Mouse (Mus musculus) T-cell, adult 2 months (primary cell): Measurements from ENCODE around the gene Fmnl2.

Experiments
- DNase-seq: peaks from one replicate; pipeline ENCODE4 v3.0.0; 2022; ENCODE audit warnings: low spot score

Gene Fmnl2

DNA sequence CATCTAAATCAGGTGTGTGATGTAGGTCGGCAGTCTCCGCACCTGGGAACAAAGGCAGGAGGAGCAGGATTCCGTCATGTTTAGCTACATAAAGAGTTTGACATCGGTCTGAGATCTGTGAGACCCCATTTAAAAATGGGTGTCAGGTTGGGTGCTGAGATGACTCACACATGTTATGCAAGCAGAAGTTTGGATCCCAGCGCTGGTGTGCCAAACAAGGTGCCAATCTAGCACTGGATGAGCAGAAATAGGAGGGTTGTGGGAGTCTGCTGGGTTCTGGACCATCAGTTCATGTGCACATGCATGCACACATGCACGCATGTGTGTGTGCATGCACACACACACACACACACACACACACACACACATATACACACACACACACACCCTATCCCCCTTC is 129.4 kb downstream of the Fmnl2 start:
- DNase-seq, result no peak

DNA sequence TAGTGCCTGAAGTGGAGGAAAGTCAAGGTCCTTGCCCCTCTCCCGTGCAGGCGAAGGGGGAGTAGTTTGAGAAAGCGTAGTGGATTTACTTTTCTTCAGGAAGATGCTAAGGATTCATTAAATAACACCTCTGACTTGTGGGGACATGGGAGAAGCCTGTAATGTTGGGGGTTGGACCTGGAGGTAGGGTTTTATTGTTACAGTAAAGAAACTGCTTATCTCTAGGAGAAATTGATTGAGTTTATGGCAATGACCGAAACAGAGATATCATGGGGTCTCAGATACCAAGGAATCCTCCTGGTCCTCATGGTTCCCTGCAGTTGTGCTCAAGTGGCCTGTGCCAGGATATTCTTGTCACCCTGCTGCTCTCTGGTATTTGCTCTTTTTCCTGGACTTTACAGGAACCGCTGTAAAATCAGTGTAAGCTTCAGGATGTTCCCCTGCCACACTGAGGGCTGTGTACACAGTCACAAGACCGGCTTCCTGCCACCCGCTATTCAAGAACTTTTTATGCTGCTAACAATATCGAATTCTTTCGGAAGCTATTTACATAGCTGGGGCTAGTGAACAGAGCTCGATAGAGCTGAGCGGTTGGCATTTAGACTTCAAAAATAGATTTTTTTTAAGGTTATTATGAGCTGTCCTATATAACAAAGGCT is 130.1 kb downstream of the Fmnl2 start:
- DNase-seq, result no peak

DNA sequence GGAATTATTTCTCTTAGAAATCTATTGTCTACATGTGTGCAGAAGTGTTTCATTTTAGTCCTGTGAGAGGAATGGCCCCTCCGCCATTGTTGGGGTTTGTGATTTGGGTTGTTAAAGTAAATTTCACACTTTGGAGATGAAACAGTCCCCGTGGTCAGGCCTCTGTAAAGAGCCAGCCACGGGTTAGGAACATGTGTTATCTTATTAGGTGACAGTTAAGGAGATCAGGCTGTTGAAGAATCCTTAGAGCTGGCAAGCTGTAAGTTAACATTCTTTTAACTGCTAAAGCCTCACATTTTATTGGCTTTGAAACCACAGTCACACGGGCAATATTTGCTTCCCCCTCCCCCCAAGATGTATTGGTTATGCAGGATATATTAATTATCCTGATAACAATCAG is 131.7 kb downstream of the Fmnl2 start:
- no peak for DNase-seq

DNA sequence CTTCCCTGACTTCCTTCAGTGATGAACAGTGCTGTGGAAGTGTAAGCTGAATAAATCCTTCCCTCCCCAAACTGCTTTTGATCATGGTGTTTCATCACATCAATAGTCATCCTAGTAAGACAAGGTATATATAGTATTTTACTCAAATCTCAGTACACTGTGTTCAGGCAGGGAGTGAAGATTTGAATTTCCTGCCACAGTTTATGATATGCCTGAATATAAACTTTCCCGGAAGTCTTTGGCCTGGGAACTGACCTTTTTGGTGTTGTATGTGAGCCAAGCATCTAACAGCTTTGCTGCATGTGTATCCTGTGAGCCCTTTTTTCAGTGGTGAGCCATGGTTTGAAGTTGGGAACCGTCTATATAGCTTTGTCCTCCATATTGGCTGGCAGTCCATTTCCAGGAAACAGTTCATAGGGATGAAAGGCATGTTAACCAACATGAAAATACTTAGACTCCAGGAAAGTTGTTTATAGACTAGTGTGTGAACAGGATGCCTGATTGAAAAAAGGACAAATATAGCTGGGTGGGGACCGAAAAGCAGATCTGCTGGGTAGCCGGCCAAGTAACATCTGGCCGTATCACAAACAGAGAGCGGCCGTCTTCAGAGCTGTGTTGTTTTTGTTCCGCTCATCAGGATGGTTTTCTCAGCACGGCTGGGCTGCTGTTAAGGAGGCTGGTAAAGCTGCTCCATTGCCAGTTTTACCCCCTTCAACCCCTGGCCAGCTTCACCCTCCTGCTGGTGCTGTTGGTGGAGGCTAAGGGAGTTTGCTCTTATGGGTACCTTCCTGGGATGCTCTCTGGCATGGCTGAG is 133.4 kb downstream of the Fmnl2 start:
- no peak for DNase-seq

DNA sequence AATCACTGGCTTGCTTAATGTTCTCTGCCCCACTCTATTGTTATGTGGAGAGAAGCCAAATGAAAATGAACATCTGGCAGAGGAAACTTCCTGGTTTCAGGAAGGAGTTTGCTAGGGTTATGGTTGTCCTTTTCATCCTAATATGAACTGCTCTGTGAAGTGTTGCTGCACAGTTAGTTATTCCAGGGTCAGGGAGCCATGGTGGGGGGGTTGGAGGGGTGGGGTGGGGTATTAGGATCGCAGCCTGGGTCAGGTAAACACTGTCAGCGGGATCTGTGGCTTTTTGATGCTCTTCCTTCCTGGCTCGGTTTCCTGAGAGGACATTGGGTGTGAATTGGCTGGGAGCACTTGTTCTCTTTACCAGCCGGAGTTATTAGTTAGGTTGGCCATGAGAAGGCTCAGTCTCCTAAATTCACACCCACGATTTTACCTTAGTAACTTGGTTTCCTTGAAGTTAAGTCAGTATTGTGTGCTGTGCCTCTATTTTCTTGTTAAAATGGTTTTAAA is 134.1 kb downstream of the Fmnl2 start:
- DNase-seq, result no peak

DNA sequence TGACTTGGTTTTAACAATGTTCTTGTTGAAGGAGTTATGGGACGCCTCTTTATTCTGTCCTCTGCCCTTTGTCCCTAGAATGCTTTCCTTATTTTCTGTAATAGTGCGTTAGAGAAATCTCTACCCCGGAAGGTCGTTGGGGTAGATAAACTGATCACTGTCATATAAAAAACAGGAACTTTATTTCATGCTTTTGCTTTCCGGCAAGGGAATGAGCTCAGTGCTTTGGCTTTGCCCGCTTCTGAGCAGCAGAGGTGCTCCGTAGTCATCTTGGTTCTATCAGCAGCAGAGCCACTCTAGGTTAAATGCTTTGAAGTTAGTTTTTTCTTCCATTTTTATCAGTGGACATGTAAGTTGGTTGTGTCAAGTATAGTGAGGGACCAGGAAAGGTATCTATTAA is 135.6 kb downstream of the Fmnl2 start:
- no peak for DNase-seq

DNA sequence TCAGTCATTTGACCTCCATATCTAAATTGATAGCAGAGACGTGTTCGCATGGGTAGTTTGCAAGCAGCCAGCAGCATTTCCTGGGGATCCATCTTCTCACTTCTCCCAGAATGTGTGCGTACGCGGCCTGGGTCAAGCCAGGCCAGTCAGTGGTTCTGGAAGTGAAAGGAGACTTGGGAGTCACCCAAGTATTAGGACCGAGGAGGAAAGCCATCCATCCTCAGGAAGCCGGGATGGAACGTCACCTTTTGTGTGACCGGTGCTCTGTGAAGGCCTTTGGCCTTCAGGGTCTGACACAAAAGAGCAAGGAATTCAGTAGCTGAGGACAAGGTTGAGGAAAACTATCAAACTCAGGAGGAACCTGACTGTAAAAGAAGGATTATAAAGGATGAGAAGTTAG is 136.9 kb downstream of the Fmnl2 start:
- no peak for DNase-seq

DNA sequence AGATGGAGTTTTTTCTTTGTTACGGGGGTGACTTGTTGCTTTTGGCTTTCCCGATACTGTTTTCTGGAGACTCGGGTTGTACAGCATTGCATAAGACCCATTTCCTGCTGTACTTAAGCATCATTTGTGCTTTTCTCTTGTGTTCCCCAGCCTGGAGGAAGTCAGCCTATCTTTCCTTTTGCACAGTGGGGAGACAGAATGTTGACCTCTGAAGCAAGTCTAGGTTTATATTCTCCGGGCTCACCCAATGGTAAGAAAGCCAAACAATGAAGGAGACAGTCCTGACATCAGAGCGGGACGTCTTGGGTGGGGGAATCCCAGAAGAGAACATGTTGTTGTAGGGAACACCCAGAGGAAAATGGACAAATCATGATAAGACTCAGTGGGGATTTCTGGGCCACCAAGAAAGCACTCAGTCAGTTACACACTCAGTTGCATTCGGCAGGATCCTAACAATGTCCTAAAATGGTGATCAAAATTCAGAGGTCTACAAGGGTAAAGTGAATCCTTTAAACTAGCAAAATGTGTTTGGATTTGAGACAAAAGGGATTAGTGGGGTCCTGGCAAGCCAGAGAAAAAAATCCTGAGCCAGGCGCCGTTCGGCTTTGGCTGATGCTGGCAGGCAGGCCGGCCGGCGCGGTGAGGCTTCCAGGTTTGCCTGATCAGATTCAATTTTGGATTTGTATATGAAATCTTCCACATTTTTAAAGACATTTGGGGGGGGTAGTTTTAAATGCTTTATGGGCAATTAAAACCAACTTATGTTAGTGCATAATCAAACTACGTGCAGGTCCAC is 140.5 kb downstream of the Fmnl2 start:
- no peak for DNase-seq

DNA sequence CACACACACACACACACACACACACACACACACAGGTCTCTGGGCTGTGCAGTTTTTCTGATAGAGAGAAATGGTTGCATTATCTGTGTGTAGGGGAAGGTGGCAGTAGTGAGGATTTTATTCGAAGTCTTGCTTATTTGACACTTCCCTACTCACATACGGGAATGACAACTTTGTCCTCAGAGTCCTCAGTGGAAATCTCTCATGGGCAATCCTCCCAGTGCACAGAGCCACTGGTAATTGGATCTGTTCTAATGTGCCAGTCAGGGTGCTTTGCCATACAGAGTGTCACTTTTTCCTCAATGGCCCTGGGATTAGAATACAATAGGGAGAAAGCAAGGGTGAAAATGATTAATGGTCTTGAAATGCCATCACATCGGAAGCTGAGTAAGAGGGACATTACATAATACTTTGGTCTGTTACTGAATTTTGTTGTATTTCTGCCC is 141.9 kb downstream of the Fmnl2 start:
- DNase-seq, result no peak

DNA sequence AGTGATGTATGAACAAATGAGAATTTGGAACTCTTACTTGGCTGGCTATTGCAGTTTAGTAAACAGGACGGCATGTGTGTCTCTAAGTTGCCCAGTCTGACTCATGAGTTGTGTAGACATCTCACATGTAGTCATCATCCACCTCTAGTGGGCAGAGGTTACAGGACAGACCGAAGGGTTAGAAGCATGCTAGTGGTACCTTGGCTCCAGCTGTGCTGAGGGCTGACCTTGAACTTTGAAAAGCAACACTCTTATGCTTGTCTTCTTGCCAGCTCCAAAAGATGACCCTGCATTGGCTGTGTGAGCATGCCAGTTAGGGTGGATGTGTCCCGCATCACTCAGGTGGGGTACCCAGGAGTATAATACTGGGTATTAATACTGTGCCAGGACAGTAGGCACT is 142.8 kb downstream of the Fmnl2 start:
- DNase-seq, result no peak

DNA sequence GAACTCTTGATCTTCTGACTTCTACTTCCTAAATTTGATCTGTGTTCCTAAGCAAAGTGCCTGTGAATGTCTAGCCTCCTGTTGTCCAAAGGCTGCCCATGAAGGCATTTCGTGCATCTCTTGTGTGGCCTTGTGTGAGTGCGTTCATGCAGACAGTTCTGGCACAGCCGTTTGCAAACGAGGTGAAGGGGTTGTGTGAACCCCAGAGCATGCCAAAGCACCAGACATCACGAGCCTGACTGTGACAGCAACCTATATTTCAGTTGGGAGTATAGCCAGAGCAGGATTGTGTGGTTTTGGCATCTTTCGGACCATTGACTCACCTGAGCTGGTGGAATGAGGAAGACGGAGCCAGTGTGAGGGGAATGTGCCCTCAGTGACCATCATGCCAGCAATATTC is 148.5 kb downstream of the Fmnl2 start:
- DNase-seq, result no peak

DNA sequence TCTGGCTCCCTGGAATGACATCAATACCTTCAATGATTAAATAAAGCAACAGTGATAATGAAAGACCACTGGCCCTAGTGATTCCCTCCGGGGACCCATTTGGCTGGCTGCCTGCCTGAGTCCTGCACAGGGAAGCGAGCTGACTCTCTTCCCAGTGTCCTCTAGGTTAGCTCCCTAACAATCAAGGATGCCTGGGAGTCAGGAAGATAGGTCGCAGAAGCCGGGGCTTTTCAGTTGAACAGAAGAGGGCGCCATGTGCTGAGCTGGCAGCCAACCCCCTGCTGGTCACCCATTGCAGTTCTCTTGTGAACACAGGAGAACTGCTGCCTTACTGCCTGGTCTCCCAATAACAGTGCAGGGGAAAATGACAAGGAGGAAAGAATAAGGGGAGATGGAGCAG is 149.5 kb downstream of the Fmnl2 start:
- no peak for DNase-seq

DNA sequence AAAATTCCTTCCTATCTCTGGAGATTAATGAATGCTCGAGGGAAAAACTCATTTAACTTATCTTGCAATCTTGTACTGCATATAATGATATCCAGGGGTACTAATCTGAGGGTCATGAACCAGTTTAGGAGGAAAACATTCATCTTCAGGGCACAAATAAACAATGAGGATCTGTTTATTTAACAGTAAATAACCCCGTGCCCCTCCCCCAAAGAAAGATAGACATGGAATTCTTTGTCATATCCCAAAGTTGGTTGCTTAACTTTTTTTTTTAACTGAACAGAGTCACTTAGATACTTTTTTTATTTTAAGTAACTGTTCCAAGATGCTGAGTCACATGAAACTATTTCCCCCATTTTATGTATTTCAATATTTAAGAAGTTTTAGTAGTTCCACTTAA is 155.4 kb downstream of the Fmnl2 start:
- no peak for DNase-seq

DNA sequence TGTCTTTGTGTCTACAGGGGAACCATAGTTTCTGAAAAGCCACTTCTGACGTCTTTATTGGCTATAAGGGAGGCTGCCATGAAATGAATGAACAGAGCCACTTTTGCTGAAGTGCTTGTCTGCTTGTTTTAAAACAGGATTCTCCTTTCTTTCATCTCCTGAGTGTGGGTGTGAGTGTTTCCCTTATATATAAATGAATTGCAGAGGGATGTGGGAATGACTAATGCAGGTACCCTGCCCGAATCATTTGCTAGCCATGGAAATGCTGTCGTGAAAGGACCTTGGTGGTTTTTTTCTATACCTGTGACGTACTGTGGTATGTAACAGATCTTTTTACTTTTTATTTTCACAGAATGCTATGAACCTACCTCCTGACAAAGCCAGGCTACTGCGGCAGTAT is 156.8 kb downstream of the Fmnl2 start:
- no peak for DNase-seq

DNA sequence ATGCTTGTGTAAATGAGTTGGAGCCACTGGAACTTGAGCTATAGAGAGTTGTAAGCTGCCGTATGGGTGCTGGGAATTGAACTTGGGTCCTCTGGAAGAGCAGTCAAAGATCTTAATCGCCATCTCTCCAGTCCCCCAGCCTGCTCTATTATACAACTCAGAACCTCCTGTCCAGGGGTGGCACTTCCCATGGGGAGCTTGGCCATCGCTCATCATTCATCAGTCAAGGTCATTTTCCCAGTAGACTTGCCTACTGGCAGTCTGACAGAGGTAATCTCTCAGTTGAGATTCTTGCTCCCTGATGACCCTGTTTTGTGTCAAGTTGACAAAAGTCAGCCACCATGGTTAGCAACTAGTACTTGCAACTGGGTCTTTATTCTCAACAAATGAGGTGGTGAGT is 165.3 kb downstream of the Fmnl2 start:
- no peak for DNase-seq

DNA sequence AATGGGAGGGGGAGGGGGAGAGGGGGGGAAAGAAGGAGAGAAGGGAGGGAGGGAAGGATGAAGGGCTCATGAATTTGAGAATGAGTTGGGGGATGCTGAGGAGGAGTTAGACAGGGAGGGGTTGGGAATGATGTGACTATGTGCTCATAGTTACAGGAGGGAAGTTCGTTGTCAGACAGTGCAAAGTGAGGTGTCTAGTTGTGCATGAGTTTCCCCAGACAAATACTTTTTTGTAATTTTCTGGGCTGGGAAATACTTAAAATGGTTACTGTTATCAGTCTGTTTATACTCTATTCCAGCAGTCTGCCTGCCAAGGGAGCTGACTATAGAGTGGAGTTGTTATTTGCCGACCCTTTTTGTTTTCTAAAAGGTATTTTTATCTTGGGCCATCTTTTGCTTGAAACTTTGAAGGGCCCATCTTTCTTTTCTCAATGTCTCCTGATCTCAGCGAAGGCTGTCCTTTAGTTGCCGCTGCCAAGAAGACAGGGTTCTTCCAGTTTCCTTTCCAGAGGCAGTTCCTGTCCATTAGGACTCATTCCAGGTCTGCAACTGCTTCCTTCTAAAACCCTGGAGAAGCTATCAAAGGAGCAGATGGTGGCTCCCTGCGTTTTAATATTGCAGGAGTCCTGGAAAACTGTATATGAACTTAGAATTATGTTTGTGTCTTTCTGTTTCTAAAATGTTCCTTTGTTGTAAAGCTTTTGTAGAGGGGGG is 168.6 kb downstream of the Fmnl2 start:
- no peak for DNase-seq

DNA sequence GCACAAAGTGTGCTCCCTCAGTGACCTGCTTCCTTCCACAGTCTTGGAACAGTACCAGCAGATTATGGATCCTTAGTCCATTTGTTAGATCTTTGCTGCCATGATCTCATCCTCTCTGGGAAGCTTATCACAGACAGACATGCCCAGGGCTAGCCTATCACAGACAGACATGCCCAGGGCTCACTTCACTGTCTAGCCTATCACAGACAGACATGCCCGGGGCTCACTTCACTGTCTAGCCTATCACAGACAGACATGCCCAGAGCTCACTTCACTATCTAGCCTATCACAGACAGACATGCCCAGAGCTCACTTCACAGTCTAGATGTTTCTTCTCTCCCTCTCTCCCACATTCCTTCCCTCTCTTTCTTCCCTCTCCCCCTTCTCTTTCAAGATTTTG is 171.2 kb downstream of the Fmnl2 start:
- no peak for DNase-seq

DNA sequence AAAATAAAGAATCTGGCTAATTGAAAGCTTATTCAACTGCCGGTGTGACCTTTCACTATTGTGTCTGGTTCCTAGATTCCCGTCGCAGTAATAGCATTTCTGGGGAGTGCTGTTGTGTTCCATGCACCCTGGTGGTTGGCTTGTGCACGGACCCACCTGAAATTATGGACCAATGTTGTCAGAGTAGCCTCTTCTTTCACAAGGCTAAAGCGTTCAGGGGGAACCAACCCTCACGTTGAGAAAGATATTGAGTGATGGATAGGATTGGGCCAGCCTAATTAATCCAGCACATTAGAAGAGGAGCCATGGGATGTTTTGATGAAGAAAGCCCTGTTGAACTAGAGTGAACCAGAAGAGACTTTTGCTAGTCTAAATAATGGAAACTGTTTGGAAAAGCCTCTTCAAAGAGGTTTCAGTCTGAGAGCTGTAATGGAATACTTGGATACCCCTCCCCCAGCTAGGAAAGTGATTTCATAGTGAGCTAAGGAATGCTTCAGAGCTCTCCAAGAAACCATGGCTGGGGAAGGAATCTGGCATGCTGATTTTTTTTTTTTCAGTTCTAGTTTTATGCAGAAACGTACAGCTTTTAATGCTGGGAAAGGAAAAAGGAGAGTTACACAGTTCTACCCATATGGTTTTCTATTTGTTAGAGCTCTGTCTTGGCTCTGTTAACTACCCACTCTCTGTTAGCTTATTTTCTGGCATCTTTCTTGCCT is 172.2 kb downstream of the Fmnl2 start:
- DNase-seq, result no peak

DNA sequence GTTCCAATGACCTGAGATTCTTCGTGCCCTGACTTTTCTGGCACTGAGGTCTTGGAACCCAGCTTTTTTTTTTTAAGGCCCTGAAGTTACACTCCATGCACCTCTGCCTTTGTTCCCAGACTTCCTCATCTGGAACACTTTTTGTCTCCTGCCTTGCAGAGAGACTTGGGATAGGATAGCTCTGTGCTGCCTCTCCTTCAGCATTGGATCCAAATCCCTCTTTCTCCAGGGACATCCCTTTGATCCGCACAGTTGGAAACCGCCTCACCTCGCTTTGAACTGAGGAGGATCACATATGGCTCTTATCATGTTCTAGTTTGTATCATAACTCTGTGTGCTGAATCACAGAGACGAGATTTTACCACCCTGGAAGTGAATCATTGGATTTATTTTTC is 172.8 kb downstream of the Fmnl2 start:
- DNase-seq, result no peak

DNA sequence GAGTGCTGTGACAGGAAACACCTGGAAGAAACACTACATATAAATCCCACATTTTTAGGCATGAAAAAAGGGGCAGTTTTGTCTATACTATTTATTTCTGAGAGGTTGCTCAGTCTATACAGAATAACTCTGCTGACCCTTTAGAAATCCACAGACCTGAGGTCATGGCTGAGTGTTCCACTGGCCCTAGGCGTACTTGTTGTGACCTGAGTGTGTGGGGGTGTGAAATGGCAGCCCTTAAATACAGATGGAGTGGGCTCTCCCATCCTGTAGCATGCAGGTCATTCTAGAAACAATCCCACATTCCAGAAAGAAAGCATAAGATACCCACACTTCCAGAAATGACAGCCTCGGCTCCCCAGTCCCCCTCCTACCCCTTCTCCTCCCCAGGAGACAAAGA is 180.6 kb downstream of the Fmnl2 start:
- no peak for DNase-seq

DNA sequence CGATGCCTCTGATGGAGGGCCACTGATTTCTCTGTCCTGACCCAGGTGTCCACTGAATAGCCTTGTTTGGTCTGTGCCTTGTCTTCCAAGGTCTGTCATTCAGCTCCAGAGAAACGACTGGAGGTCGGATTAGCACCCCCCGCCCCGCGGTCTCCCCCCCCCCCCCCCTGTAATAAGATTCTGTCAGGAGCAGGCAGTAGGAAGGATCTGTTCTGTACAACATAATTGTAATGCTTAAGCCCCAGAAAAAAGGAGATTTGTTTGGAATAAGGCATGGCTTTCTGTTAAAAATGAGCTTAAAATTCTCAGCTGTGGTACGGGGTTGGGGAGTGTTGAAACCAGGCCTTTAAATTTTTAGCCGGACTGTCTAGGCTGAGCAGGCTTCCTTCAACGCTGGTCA is 181.1 kb downstream of the Fmnl2 start:
- no peak for DNase-seq

DNA sequence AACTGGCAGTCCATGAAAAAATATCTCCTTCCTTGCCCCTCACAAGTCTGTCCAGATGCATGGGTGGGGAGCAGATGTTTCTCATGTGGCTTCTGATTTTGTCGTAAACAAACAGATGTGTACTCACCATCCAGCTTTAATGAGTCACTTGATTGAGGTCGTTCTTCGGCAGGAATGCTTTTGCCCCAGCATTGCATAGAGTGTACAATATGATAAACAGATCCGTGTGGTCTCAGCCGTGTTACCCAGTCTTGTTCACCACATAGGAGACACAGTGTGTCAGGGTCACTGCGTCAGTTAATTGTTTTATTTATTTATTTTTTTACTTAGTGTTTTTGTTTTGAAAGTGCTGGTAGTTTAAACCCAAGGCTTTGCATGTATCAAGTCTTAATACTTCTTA is 189.4 kb downstream of the Fmnl2 start:
- DNase-seq, result no peak
